Mouse (Mus musculus): ENCODE measurements at regions not wholly inside any gene's neighbourhood (a gene's known extent, or its start where the extent isn't known, plus 50 kb on each side); places are given as distances from the start of the nearest gene placed in this dataset.

- no peak for TF ChIP-seq CTCF (IDR thresholded peaks at IDR 0.05; ENCODE audit: low read depth, low read length)
- TF ChIP-seq POLR2A (IDR thresholded peaks at IDR 0.05; ENCODE audit: borderline replicate concordance, low read depth, low read length) = no peak
Measured at GRCm38 (mm10) chr6:127362166-127362565, 84.5 kb upstream of the Parp11 start.
